Mouse (Mus musculus): Measurements from ENCODE around the gene Slc44a4.

Gene Slc44a4

GRCm38 (mm10) chr17:34913930-34914665 lies at the start of gene Slc44a4:
TSS of gene Slc44a4 (plus strand) at chr17:34914466.
- no peak for DNase-seq (ENCODE audit: low read depth)

GRCm38 (mm10) chr17:34865981-34866380 lies 48.3 kb upstream of the Slc44a4 start:
- no peak for DNase-seq (ENCODE audit: low read depth)

GRCm38 (mm10) chr17:34874321-34874720 lies 39.9 kb upstream of the Slc44a4 start:
- DNase-seq (ENCODE audit: low read depth), result no peak

GRCm38 (mm10) chr17:34879336-34879879 lies 34.9 kb upstream of the Slc44a4 start, which contains the start of gene Zbtb12:
TSS of gene Zbtb12 (plus strand) at chr17:34879483.
- no peak for DNase-seq (ENCODE audit: low read depth)

- DNase-seq (ENCODE audit: low read depth), result no peak
Observed at GRCm38 (mm10) chr17:34881166-34881565, 33.1 kb upstream of the Slc44a4 start.

- DNase-seq (ENCODE audit: low read depth), result no peak
Observed at GRCm38 (mm10) chr17:34881683-34882310, 32.5 kb upstream of the Slc44a4 start, which contains the start of gene Gm20547. TSS of gene Gm20547 (minus strand) at chr17:34882042.

- no peak for DNase-seq (ENCODE audit: low read depth)
Observed at GRCm38 (mm10) chr17:34883332-34883731, 30.9 kb upstream of the Slc44a4 start.

DNA sequence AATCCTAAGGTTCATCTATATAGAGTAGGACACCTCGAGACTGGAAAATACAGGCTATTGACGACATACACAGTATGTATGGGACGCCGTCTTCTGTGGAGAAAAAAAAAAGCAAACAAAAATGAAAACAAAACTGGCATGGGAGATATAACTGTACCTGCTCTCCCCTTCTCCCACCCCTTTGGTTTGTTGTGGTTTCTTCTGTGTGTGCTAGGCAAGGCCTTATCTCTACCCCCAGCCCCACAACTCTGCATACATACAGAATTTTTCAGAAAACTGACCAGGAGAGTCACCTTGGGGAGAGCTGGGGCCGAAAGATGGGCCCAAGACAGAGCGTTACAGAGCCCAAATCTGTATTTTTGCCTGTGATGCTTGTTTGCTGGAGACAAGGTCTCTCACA lies 29.6 kb upstream of the Slc44a4 start:
- DNase-seq (ENCODE audit: low read depth), result no peak

DNA sequence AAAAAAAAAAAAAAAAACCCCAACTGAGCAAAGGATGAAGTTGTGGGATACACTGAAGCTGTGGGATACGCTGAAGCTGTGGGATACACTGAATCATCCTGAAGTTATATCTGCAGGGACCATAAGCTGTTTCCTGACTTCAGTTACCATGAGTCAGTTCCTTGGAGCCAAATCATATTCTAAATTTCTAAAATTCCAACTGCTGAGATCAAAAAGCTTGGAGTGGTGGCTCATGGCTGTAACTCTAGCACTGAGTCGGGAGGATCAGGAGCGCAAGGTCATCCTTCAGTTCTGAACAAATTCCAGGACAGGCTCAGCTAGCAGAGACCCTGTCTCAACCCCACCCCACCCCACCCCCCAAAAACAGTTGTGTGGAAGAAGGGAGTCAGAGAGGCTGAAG lies 28.7 kb upstream of the Slc44a4 start:
- no peak for DNase-seq (ENCODE audit: low read depth)

DNA sequence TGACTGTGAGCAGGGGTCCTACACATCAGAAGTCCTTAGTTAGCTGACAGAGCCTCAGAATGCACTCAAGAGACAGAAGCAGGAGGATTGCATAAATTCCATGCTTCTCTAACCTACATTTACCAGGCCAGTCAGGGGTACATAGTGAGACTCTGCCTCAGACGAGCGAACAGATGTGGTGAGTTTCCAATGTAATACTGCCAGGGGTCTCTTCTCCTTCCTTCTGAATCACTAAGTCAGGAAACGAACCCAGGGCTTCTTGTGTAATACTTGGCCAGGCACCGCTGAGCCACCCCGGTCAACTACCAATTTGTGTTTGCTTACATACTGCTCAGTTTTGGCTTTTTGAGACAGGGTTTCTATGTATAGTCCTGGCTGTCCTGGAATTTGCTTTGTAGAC lies 26.3 kb upstream of the Slc44a4 start:
- no peak for DNase-seq (ENCODE audit: low read depth)

DNA sequence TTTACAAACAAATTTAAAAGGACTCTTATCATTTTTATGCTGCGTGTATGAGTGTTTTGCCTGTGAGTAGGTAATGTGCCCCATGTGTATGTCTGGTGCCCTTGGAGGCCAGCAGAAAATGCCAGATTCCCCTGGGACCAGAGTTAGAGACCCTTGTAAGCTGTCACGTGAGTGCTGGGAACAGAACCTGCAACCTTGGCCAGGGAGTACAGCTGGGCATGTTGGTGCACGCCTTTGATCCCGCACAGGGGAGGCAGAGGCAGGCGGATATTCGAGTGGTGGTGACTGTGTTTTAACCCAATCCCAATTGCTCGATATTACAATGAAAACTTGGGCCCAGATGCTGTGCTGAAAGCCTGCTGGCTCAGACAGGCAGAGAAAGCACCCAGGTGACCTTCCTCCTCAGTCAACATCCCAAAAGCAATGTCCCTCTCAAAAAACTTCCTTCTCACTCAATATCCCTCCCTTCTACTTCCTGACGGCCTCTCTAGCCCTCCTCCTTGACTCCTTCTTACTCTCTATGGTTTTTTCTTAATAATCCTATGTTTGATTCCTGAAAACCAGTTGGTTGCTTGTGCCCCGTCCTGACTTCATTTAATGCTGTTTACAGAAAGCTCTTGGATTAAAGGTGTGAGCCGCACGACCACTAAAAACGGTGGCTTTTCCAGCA lies 24.1 kb upstream of the Slc44a4 start:
- DNase-seq (ENCODE audit: low read depth), result no peak

- no peak for DNase-seq (ENCODE audit: low read depth)
Observed at GRCm38 (mm10) chr17:34891377-34891776, 22.9 kb upstream of the Slc44a4 start.

GRCm38 (mm10) chr17:34893072-34893824 lies 21.0 kb upstream of the Slc44a4 start:
- DNase-seq (ENCODE audit: low read depth), result no peak

- peak; percentile 79 for DNase-seq (ENCODE audit: low read depth)
Observed at GRCm38 (mm10) chr17:34894074-34894597, 20.1 kb upstream of the Slc44a4 start.

- no peak for DNase-seq (ENCODE audit: low read depth)
Observed at GRCm38 (mm10) chr17:34894801-34895530, 19.3 kb upstream of the Slc44a4 start.

- no peak for DNase-seq (ENCODE audit: low read depth)
Observed at GRCm38 (mm10) chr17:34895724-34896123, 18.5 kb upstream of the Slc44a4 start.

- no peak for DNase-seq (ENCODE audit: low read depth)
Observed at GRCm38 (mm10) chr17:34896366-34896765, 17.9 kb upstream of the Slc44a4 start.

GRCm38 (mm10) chr17:34897373-34898159 lies 16.7 kb upstream of the Slc44a4 start:
- DNase-seq (ENCODE audit: low read depth), result no peak

DNA sequence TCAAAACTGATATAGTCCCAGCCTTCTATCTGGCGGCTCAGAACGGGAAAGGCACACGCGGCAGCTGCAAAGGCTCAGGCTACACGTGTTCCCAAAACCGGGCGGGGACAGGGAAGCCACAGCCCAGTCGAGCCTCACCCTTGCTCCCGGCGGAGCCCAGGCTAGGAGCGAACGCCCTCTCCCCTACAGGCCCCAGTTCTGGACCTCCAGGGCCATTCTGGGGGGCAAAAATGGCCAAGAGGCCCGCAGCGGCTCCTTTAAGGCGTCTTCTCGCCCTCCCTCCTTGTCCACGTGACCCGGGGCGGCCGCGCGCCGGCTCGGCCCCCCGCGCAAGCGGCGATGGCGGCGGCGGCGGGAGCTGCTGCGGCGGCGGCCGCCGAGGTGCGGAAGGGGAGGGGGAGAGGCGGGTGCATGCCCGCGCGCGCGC lies 16.1 kb upstream of the Slc44a4 start, which contains the start of the genes C2 and Ehmt2:
C2 (minus strand) TSS at position 106 of the 427 bp plus-strand sequence.
Ehmt2 (plus strand) TSS at position 310 of the 427 bp plus-strand sequence.
- DNase-seq (ENCODE audit: low read depth), result no peak

DNA sequence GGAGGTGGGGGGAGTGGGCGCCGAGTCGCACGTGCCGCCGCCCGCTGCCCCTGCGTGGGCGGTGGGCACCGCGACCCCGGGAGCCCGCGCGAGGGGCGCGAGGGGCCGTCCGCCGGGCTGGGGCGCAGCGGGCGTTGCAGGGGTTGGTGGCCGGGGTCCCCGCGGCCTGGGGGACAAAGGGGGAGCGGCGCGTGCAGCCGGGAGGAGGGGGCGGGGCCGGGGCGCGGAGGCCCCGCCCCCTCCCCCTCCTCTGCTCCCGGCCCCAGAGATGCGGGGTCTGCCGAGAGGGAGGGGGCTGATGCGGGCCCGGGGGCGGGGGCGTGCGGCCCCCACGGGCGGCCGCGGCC lies 15.6 kb upstream of the Slc44a4 start:
- no peak for DNase-seq (ENCODE audit: low read depth)

Data from fibroblast of lung, adult 2 months (primary cell).